Mouse (Mus musculus) bone marrow, adult 2 months (tissue): Measurements from ENCODE around the gene Wdr77.

Experiments
- CTCF ChIP-seq: fragments of 200-500 bp; IDR thresholded peaks from 2 replicates; pipeline ENCODE4 v1.5.1; 2011; ENCODE audit warnings: low read length, control low read depth; ENCODE audit not compliant: control insufficient read depth, insufficient read depth
- POLR2A ChIP-seq: fragments of 200-500 bp; IDR thresholded peaks from 2 replicates; pipeline ENCODE4 v1.6.1; 2011; ENCODE audit warnings: low read depth, mild to moderate bottlenecking, control low read depth, low read length, borderline replicate concordance; ENCODE audit not compliant: control insufficient read depth

- TF ChIP-seq CTCF, result no peak
- no peak for TF ChIP-seq POLR2A
Measured at GRCm38 (mm10) chr3:105910519-105911190, 48.5 kb upstream of the Wdr77 start.
